Mouse (Mus musculus) neural tube, embryonic 12.5 days (tissue): ENCODE data around the gene Kif2c. TPM values are rescaled to one million over a fixed set of nuclear protein-coding genes. Genes with fewer than 3 reads are reported as not detected.

Source experiments
- ATAC-seq: fragments of 200-750 bp; cut with Nextera tagmentation; 2 replicates; pipeline ENCODE4 v1.8.0; 2017; ENCODE audit warnings: low read depth, mild to moderate bottlenecking, moderate TSS enrichment, moderate library complexity; ENCODE audit not compliant: low FRiP score
- H3K27ac ChIP-seq: fragments of 300-500 bp; sonication (generic); 2 replicates; pipeline ENCODE4 v1.5.1; 2016
- H3K27me3 ChIP-seq: fragments of 300-500 bp; sonication (generic); replicated peaks from 2 replicates; pipeline ENCODE4 v1.6.1; 2016; ENCODE audit warnings: mild to moderate bottlenecking
- H3K36me3 ChIP-seq: fragments of 300-500 bp; sonication (generic); 2 replicates; pipeline ENCODE4 v1.6.1; 2016; ENCODE audit warnings: mild to moderate bottlenecking
- H3K4me1 ChIP-seq: fragments of 300-500 bp; sonication (generic); 2 replicates; pipeline ENCODE4 v1.6.1; 2016
- H3K4me2 ChIP-seq: fragments of 300-500 bp; sonication (generic); replicated peaks from 2 replicates; pipeline ENCODE4 v1.6.1; 2016; ENCODE audit warnings: mild to moderate bottlenecking
- H3K4me3 ChIP-seq: fragments of 300-500 bp; sonication (generic); 2 replicates; pipeline ENCODE4 v1.5.1; 2016
- H3K9ac ChIP-seq: fragments of 300-500 bp; sonication (generic); 2 replicates; pipeline ENCODE4 v1.6.1; 2016; ENCODE audit warnings: mild to moderate bottlenecking
- H3K9me3 ChIP-seq: fragments of 300-500 bp; sonication (generic); 2 replicates; pipeline ENCODE4 v1.6.1; 2016; ENCODE audit warnings: mild to moderate bottlenecking
- WGBS: fragments of 180-500 bp; shearing (Covaris S2); methylation state at CpG from one replicate; pipeline ENCODE4 v1.1.7; 2016; 5-methylcytosine and 5-hydroxymethylcytosine counted together
- polyA plus RNA-seq: library from polyadenylated mRNA; unstranded; fragments of >200 nt; fragmentation: Nextera tagmentation; extraction: Ambion mirVana; gene quantifications from 2 replicates; pipeline ENCODE4 v1.2.1, GENCODE M21; 2016

The Kif2c gene
- polyA plus RNA-seq, 1 experiment from 2014 or later, result 57.6 TPM

DNA sequence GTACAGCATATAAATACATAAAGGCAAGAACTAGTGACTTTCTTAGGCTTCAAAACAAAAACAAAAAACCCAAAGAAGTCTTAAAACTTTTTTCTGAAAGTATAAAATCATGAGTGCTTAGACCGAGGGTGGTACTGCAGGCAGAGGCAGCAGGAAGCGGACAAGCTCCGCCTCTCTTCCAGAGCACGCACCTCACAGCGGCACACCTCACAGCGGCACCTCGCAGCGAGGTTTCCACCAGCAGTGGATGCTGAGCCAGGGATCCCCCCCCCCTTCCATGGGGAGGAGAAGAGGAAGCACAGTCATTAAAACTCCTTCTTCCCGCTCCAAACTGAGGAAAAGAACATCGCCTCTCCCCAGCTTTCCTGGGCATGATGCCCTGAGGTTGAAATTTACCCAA is 22.8 kb downstream of the Kif2c start:
- H3K9me3 ChIP-seq, result no peaks in the 10 kb centered on the region
- peaks cover 44% of the 10 kb centered on the region for H3K36me3 ChIP-seq
- H3K9ac ChIP-seq, result no peak overlapping the region
- 84% methylated on average over 10 of the region's 10 CpGs for WGBS
- no peak overlapping the region for H3K4me2 ChIP-seq
- H3K4me3 ChIP-seq, result no peak overlapping the region
- no peak overlapping the region for H3K27ac ChIP-seq
- H3K4me1 ChIP-seq, result peaks cover 7% of the 10 kb centered on the region; the same call in 1 of the 2 replicates
- no peak for ATAC-seq
- H3K27me3 ChIP-seq, result no peaks in the 10 kb centered on the region

- WGBS, result 27% methylated on average over 6 of the region's 6 CpGs
- Histone ChIP-seq H3K9me3 (no peaks in the 10 kb centered on the region), H3K27me3 (no peaks in the 10 kb centered on the region), H3K4me3 (peak overlapping the region; percentile 98), H3K4me2 (peak overlapping the region; percentile 97), H3K27ac (no peak overlapping the region), H3K9ac (no peak overlapping the region; the same call in 1 of the 2 replicates), H3K4me1 (peaks cover 19% of the 10 kb centered on the region), H3K36me3 (peaks cover 44% of the 10 kb centered on the region)
- ATAC-seq, result 0 out of 2 replicates have a peak, but pooled peaks have one; percentile 2
These were observed 26.1 kb downstream of the Kif2c start for GRCm38 (mm10) chr4:117156372-117156771.

- Histone ChIP-seq H3K27me3 (no peaks in the 10 kb centered on the region), H3K4me2 (peak within 1 kb of the TSS; percentile 97), H3K9ac (peak within 1 kb of the TSS; percentile 98), H3K4me1 (peaks cover 19% of the 10 kb centered on the region), H3K4me3 (peak within 1 kb of the TSS; percentile 98), H3K27ac (peak within 1 kb of the TSS; percentile 86), H3K9me3 (no peaks in the 10 kb centered on the region), H3K36me3 (peaks cover 46% of the 10 kb centered on the region)
- peak; percentile 89 for ATAC-seq
- WGBS, result under 1% methylated on average over 52 of the region's 52 CpGs
These were observed 26.6 kb downstream of the Kif2c start, which contains the start of gene Rps8 for GRCm38 (mm10) chr4:117155792-117156355. TSS of gene Rps8 (minus strand) at chr4:117156243.

GRCm38 (mm10) chr4:117155020-117155791 is 27.2 kb downstream of the Kif2c start:
- Histone ChIP-seq H3K27me3 (no peaks in the 10 kb centered on the region), H3K9ac (peak overlapping the region; percentile 98), H3K36me3 (peaks cover 50% of the 10 kb centered on the region), H3K4me2 (peak overlapping the region; percentile 97), H3K4me1 (peaks cover 19% of the 10 kb centered on the region), H3K9me3 (no peaks in the 10 kb centered on the region), H3K4me3 (peak overlapping the region; percentile 98), H3K27ac (peak overlapping the region; percentile 86)
- peak; percentile 46 for ATAC-seq
- 1% methylated on average over 44 of the region's 44 CpGs for WGBS

DNA sequence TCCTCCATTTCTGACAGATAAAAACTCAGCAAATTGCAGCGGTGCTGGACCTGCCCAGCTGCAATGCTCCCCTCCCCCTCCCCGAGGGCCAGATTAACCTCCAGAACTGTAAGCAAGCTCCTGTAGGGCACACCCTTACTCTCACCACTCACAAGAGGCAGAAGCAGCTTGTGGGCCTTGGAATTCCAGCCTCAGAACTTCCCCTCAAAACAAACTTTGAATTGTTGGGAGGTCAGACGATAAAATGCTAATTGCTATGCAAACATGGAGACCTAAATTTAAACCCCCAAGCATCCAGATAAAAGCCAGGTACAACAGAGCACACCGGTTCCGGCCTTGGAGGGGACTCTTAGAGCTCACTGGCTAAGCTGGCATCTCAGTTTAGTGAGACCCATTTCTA is 29.7 kb downstream of the Kif2c start:
- peaks cover 56% of the 10 kb centered on the region for H3K36me3 ChIP-seq
- no peak for ATAC-seq
- no peak overlapping the region for H3K9ac ChIP-seq

GRCm38 (mm10) chr4:117151416-117151815 is 31.0 kb downstream of the Kif2c start:
- H3K27ac ChIP-seq, result no peak overlapping the region
- no peak overlapping the region for H3K9ac ChIP-seq
- H3K27me3 ChIP-seq, result no peaks in the 10 kb centered on the region
- WGBS, result 92% methylated on average over 1 of the region's 1 CpGs
- no peak overlapping the region for H3K4me2 ChIP-seq
- ATAC-seq, result no peak
- peaks cover 56% of the 10 kb centered on the region for H3K36me3 ChIP-seq
- H3K4me1 ChIP-seq, result peaks cover 19% of the 10 kb centered on the region
- no peaks in the 10 kb centered on the region for H3K9me3 ChIP-seq
- H3K4me3 ChIP-seq, result no peak overlapping the region

More for the DNA sequence above, 29.7 kb downstream of the Kif2c start:
- H3K9me3 ChIP-seq, result no peaks in the 10 kb centered on the region
- H3K27me3 ChIP-seq, result no peaks in the 10 kb centered on the region
- H3K27ac ChIP-seq, result no peak overlapping the region
- no peak overlapping the region for H3K4me3 ChIP-seq
- H3K4me2 ChIP-seq, result no peak overlapping the region
- 90% methylated on average over 5 of the region's 5 CpGs for WGBS
- H3K4me1 ChIP-seq, result peaks cover 19% of the 10 kb centered on the region

- peaks cover 56% of the 10 kb centered on the region for H3K36me3 ChIP-seq
- ATAC-seq, result no peak
These were observed 32.2 kb downstream of the Kif2c start for GRCm38 (mm10) chr4:117150212-117150733.

DNA sequence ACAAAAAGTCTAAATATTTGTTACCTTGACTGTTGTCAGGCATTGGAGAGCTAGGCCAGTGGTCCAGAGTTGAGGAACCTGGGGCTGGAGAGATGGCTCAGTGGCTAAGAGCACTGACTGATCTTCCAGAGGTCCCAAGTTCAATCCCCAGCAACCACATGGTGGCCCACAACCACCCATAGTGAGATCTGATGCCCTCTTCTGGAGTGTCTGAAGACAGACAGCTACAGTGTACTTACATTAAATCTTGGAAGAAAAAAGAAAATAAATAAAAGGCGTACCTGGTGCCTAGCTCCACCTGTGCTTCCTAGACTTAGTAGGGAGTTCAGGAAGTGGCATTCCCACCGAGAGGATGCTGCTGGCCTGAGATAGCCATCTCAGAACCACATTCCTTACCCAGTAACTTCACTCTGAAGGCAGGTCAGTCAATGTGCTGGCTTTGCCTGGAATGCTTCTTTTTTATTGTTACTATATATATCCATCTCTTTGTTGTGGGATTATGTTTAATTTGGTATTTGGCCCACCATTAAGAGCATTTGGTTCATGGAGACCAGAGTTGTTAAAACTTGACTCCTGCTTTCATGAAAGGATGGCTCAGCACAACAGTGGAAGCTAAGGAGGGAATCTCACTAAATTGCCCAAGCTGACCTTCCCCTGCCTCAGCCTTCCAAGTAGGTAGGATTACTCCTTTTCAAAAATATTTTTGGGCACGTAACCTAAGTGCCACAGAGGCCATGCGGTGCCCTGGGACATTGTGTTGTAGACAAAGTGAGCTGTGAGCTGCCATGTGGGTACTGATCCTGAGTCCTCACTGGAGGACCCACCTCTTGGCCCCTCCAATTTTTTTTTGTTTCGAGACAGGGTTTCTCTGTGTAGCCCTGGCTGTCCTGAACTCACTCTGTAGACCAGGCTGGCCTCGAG is 32.9 kb downstream of the Kif2c start:
- ATAC-seq, result no peak
- H3K36me3 ChIP-seq, result peaks cover 56% of the 10 kb centered on the region
- peaks cover 11% of the 10 kb centered on the region; the same call in 1 of the 2 replicates for H3K4me1 ChIP-seq

More at GRCm38 (mm10) chr4:117150212-117150733, 32.2 kb downstream of the Kif2c start:
- Histone ChIP-seq H3K27ac (no peak overlapping the region), H3K9ac (no peak overlapping the region), H3K9me3 (no peaks in the 10 kb centered on the region), H3K4me1 (peaks cover 18% of the 10 kb centered on the region), H3K4me2 (no peak overlapping the region), H3K27me3 (no peaks in the 10 kb centered on the region), H3K4me3 (no peak overlapping the region)
- 91% methylated on average over 6 of the region's 6 CpGs for WGBS

DNA sequence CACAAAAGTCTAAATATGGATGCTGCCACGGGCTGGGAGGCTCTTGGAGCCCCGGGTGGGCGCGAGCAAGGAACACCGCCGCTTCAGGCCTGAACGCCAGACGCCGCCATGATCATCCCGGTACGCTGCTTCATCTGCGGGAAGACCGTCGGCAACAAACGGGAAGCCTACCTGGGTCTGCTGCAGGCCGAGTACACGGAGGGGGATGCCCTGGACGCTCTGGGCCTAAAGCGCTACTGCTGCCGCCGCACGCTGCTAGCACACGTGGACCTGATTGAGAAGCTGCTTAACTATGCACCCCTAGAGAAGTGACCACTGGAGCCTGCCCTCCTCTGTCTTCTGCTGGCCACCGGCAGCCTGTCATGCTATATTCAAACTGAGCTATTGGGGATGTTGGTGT is 33.6 kb downstream of the Kif2c start:
- Histone ChIP-seq H3K4me3 (no peak overlapping the region), H3K9ac (no peak overlapping the region), H3K4me1 (peaks cover 4% of the 10 kb centered on the region; the same call in 1 of the 2 replicates), H3K27me3 (no peaks in the 10 kb centered on the region), H3K27ac (no peak overlapping the region), H3K9me3 (no peaks in the 10 kb centered on the region), H3K4me2 (no peak overlapping the region), H3K36me3 (peaks cover 49% of the 10 kb centered on the region)
- no peak for ATAC-seq
- WGBS, result 78% methylated on average over 24 of the region's 24 CpGs

More for the DNA sequence above, 32.9 kb downstream of the Kif2c start:
- H3K4me3 ChIP-seq, result no peak overlapping the region
- H3K9me3 ChIP-seq, result no peaks in the 10 kb centered on the region
- H3K4me2 ChIP-seq, result no peak overlapping the region
- H3K27me3 ChIP-seq, result no peaks in the 10 kb centered on the region
- no peak overlapping the region for H3K9ac ChIP-seq
- 78% methylated on average over 6 of the region's 6 CpGs for WGBS
- no peak overlapping the region for H3K27ac ChIP-seq

DNA sequence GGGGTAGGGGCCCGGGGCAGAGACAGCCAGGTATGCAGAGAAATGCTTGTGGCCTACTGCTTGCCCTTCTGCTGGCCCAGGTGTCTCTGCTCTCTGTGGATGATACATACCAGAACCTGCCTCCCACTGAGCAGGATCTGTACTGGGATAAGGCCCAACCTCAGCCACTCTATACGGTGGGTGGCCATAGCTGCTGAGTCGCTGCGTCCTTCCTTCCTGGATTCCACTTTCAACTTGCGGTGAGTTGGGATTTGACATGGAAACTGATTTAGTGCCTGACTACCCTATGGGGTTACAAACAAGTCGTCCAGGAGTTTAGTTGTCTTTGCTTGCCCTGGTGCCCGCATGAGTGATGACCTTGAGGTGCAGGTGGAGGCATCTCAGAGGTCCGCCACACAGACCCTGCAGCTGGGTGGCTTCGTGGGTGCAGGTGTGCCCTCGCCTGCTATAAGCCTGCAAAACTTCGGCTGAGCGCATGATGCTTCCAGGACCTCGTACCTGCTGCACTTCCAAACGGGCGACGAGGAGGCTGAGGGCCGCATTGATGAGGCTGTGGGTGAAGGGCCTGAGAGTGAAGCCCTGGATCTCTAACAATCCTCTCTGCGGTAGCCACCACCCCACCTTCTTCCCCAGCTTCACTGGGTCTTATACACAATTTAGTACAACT is 34.3 kb downstream of the Kif2c start:
- Histone ChIP-seq H3K4me3 (no peak overlapping the region), H3K27ac (no peak overlapping the region), H3K4me2 (no peak overlapping the region), H3K36me3 (peaks cover 43% of the 10 kb centered on the region), H3K4me1 (no peaks in the 10 kb centered on the region), H3K9ac (no peak overlapping the region), H3K9me3 (no peaks in the 10 kb centered on the region), H3K27me3 (no peaks in the 10 kb centered on the region)
- no peak for ATAC-seq
- 84% methylated on average over 18 of the region's 18 CpGs for WGBS

GRCm38 (mm10) chr4:117146176-117146575 is 36.3 kb downstream of the Kif2c start:
- Histone ChIP-seq H3K4me3 (no peak overlapping the region), H3K9ac (no peak overlapping the region), H3K27me3 (no peaks in the 10 kb centered on the region), H3K36me3 (peaks cover 25% of the 10 kb centered on the region), H3K9me3 (no peaks in the 10 kb centered on the region), H3K4me1 (no peaks in the 10 kb centered on the region), H3K4me2 (no peak overlapping the region), H3K27ac (no peak overlapping the region)
- WGBS, result 33% methylated on average over 15 of the region's 15 CpGs
- no peak for ATAC-seq
